In the genomic region with DNA sequence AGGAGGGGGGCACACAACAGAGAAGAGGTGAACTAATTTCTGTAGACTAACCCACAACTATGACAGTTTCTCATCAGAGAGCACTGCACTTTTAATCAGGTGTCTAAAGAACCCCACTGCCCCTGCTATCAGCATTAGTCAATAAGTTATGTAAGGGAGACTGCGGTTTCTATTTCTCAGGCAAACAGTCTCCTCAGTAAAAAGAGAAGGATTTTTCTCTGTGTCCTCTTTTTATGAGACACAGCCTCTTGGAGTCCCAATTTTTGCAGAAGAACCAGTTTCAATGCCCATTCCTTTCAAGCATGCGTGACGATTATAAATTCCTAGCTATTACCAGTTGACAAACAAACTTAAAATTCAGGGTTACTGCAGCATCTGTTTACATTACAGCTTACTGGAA, we compare ENCODE assay signal across 26 mouse cellular contexts.
"Had no signal": no experiment of that assay in that cellular context is flagged by ENCODE, and none has a peak within 500 bp of the region (broad histone marks: within the 10 kb centered on the region; RNA-seq: fewer than 3 reads in every experiment).

No protein-coding gene starts in this region.

- H3K36me3 ChIP-seq: liver, embryonic 12.5 days had no signal

- H3K4me2 ChIP-seq: heart, embryonic 13.5 days; heart, embryonic 15.5 days; hindbrain, embryonic 13.5 days; hindbrain, embryonic 15.5 days; kidney, embryonic 15.5 days; limb, embryonic 13.5 days; limb, embryonic 15.5 days; liver, embryonic 12.5 days had no signal

- H3K9ac ChIP-seq: heart, embryonic 13.5 days; heart, embryonic 15.5 days; hindbrain, embryonic 13.5 days; hindbrain, embryonic 15.5 days; kidney, embryonic 15.5 days; limb, embryonic 13.5 days; limb, embryonic 15.5 days; liver, embryonic 12.5 days; liver, embryonic 14.5 days had no signal

- H3K27ac ChIP-seq: heart, adult 2 months; heart, embryonic 13.5 days; heart, embryonic 15.5 days; hindbrain, embryonic 13.5 days; hindbrain, embryonic 15.5 days; hindbrain, postnatal 0 days; kidney, embryonic 15.5 days; kidney, postnatal 0 days; limb, embryonic 13.5 days; limb, embryonic 15.5 days; liver, embryonic 12.5 days; liver, embryonic 14.5 days had no signal

- DNase-seq: gastrocnemius, postnatal 10 days; gastrocnemius, postnatal 36 days; heart, adult 11 months; heart, adult 2 months; heart, postnatal 14 days; heart, postnatal 36 days; kidney, adult 11 months; kidney, adult 8-10 months; kidney, postnatal 14 days; kidney, postnatal 36 days; layer of hippocampus, adult 9-11 months; layer of hippocampus, postnatal 36 days; left cerebral cortex, postnatal 4 days; lung, adult 18-20 months had no signal

- H3K4me1 ChIP-seq: heart, embryonic 13.5 days; heart, embryonic 15.5 days; kidney, embryonic 15.5 days; limb, embryonic 15.5 days; liver, embryonic 12.5 days had no signal

- ATAC-seq: hindbrain, postnatal 0 days; intestine, embryonic 16.5 days; liver, embryonic 12.5 days had no signal

- H3K4me3 ChIP-seq: heart, adult 2 months; heart, embryonic 13.5 days; heart, embryonic 15.5 days; hindbrain, embryonic 13.5 days; hindbrain, embryonic 15.5 days; kidney, embryonic 15.5 days; limb, embryonic 13.5 days; limb, embryonic 15.5 days; liver, embryonic 12.5 days had no signal

- H3K27me3 ChIP-seq: heart, embryonic 13.5 days; heart, embryonic 15.5 days; hindbrain, embryonic 13.5 days; hindbrain, embryonic 15.5 days; kidney, embryonic 15.5 days; limb, embryonic 13.5 days; limb, embryonic 15.5 days; liver, embryonic 12.5 days had no signal

- H3K9me3 ChIP-seq: heart, embryonic 13.5 days; heart, embryonic 15.5 days; hindbrain, embryonic 13.5 days; hindbrain, embryonic 15.5 days; kidney, embryonic 15.5 days; limb, embryonic 13.5 days; limb, embryonic 15.5 days; liver, embryonic 12.5 days had no signal
